Mouse (Mus musculus): Measurements from ENCODE around the gene 9130213A22Rik. TPM values are rescaled to one million over a fixed set of nuclear protein-coding genes. Genes with fewer than 3 reads are reported as not detected.

Gene 9130213A22Rik
- polyA plus RNA-seq (2012; rRNA removed) = 0.60 and 0.64 TPM in 2 replicates

DNA sequence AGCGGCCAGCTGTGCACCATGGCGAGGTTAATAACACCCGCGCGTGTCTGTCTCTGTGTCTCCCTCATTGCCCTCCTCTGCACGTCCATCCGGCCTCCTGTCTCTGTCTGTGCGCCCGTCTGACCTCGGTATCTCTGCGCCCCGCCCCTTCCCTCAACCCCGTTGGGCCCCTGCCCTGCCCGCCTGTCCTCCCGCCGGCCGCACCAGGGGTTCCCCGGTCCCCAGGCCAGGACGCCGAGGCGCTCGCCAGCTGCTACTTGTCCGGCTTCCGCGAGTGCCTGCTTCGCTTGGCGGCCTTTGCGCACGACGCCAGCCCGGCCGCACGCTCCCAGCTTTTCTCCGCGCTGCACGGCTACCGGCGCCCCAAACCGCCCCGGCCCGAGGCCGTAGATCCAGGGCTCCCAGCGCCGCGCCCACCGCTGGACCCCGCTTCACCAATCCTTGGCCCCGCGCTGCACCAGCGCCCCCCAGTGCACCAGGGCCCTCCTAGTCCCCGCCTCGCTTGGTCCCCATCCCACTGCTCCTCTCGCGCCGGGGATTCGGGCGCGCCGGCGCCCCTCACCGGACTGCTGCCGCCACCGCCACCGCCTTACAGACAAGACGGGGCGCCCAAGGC lies at the start of gene 9130213A22Rik:
TSS of gene 9130213A22Rik (minus strand) at position 254 of the 616 bp plus-strand sequence.

DNA sequence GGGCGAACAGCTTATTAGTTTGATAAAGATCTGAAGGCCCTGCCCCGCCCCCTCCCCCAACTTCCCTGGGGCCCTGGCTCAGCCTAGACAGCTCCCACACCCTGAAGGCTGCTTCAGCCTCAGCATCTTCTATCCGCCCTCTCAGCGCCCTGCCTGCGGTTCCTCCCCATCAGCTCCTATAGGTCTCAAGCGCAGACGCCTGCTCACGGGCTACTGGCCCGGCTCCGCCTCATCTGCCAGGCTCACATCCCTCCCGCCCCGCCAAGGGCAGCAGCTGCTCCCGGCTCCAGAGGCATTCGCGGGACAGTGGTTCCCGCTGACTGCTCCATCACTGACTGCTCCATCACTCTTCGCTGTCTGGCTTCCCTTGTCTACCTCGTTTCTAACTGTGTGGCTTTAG lies 34.4 kb upstream of the 9130213A22Rik start, which contains the start of gene Alox12b:
TSS of gene Alox12b (plus strand) at position 190 of the 400 bp plus-strand sequence.

DNA sequence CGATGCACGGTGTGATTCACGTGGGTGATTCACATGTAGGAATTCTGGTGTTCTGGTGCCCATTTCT lies 3.3 kb upstream of the 9130213A22Rik start, which contains the start of gene Aloxe3:
TSS of gene Aloxe3 (plus strand) at position 45 of the 67 bp plus-strand sequence.

DNA sequence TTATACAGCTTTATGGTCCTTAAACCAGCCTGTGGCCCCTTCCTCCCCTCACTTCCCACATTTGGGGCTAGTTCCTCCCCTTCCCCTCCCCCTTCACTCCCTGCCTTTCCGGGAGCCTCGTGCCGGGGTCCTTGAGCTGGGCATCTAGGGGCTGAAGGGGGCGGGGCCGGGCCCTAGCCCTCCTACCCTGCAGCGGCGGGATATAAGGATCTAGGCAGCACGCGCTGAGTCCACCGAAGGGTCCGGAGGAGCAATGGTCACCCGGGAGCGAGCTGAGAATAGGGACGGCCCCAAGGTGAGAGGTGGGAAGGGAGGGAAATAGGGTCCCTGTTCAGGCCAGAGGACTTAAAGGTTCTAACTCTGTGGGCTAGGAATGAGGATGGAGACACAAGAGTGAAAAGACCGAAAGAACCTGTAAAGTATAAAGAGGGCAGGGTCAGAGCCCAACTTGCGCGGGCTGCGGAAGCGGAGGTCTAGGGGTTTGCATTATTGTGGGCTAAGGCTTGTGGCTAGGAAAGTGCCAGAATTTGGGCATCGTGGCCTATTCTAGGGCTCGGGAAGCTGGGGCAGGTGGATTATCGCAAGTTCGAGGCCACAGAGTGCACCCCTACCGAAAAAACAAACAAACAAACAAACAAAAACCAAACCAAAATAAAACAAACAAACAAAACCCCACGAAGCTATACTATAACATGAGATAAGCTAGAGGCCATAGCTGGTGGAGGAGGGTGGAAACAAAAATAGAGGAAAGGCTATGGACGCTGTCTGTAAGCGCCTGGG lies 2.0 kb downstream of the 9130213A22Rik start, which contains the start of gene Hes7:
TSS of gene Hes7 (plus strand) at position 184 of the 780 bp plus-strand sequence.

DNA sequence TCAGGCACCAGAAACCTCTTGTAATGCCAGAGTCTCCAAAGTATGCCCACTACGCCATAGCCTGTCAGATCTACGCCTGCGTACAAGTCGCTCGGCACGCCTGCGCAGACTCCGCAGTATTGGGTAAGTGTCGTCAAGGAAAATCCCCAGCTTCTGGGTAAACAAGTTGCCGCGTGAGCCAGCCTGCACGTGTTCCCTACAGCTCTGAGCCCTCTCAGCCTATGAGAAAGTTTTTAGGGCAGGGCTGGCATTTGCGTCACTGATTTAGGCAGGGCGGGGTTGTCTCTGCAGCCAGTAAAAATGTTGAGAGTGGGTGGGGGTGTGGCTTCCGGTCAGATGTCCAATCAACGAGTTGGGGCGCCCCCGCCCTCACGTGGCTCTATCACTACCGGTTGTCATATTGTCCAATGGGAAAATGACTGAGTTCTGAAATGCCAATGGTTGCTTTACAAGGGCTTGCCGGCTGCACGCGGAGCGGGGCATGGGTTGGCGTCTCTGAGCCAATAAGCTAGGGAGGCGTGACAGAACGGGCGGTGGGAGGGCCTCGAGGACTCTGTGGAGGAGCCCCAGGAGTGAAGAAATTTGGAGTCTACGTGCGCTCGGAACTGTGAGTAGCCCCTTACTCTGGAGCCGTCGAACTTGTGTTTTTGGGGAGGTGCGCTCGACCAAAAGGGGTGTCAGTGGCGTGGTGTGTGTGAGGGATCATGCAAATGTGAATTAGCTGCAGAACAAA lies 27.5 kb downstream of the 9130213A22Rik start, which contains the start of gene Per1:
TSS of gene Per1 (plus strand) at position 521 of the 733 bp plus-strand sequence.

DNA sequence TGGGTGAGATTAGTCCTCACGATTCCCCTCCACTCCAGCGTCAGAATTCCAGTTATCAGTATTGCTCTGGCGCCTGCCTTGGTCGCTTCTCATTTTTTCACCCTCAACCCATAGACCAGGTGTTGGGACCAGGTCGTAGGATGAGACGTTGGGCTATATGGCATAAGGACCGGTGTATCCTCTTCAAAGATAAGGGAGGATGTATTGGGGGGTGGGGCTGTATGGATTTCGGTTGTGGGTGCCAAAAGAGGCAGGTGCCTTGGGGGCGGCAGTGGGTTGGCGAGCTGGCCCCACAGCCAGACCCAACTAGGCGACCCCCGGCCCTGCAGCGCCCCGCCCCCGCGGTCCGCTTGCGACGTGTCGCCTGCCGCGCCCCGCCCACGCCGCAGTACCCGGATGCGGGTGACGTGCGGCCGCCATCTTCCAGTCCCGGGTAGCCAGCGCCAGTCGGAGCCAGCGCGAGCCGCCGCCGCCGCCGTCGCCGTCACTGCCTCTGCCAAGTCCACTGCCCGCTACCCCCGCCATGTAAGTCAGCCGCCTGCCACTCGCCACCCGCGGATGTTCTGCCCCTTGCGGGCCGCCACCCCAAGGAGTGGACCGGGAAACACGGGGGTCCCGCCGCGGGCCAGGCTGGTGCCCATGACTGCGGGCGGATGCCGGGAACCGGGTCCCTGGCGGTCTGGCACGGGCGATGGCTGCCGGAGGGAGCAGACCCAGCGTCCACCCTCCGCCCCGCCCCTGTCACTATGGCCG lies 34.1 kb downstream of the 9130213A22Rik start, which contains the start of gene Vamp2:
TSS of gene Vamp2 (plus strand) at position 388 of the 753 bp plus-strand sequence.

DNA sequence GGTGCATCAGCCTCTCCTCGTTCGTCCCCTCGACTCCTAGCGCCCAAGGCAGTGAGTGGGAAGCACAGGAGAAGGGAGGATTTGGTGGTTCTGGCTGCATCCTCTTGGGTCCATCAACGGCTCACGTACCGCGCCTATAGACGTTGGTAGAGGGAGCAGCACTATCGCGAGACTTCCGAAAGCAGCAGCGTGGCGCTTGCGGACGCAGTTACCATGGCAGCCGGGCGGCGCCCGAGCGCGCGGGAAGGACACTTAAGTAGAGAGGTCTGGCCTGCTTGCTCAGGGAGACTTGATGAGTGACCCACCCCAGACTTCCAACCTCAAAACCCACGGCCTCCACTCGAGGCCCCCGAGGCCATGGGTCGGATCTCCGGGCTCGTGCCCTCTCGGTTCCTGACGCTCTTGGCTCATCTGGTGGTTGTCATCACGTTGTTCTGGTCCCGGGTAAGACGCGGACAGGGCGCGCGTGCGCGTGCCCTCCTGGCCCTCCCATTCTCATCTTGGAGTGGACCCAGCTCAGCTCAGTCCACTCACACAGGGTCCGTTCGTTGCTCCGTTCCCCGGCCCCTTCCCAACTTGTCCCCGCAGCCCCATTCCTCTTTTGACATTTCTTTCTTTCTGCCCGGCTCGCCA lies 51.7 kb downstream of the 9130213A22Rik start, which contains the start of gene Tmem107:
TSS of gene Tmem107 (plus strand) at position 217 of the 633 bp plus-strand sequence.

Other genes starting within 250 kb of the 9130213A22Rik start
- gene Rnf222, start 234.0 kb downstream of the 9130213A22Rik start, polyA plus RNA-seq (2012; rRNA removed) = not detected in 2 replicates
- 462 and 604 TPM in 2 replicates for gene Rpl26, start 221.0 kb downstream of the 9130213A22Rik start, polyA plus RNA-seq (2012; rRNA removed)
- not detected in 2 replicates for gene Odf4, start 195.5 kb downstream of the 9130213A22Rik start, polyA plus RNA-seq (2012; rRNA removed)
- gene Arhgef15, start 165.1 kb downstream of the 9130213A22Rik start, polyA plus RNA-seq (2012; rRNA removed) = 14.3 and 24.5 TPM in 2 replicates
- gene Slc25a35, start 154.5 kb downstream of the 9130213A22Rik start, polyA plus RNA-seq (2012; rRNA removed) = 81.4 and 94.7 TPM in 2 replicates
- gene Rangrf, start 147.4 kb downstream of the 9130213A22Rik start, polyA plus RNA-seq (2012; rRNA removed) = 48.9 and 61.1 TPM in 2 replicates
- gene Pfas, start 114.1 kb downstream of the 9130213A22Rik start, polyA plus RNA-seq (2012; rRNA removed) = 12.3 and 13.5 TPM in 2 replicates
- gene Ctc1, start 106.7 kb downstream of the 9130213A22Rik start, polyA plus RNA-seq (2012; rRNA removed) = 30.8 and 33.6 TPM in 2 replicates
- gene Aurkb, start 76.9 kb downstream of the 9130213A22Rik start, polyA plus RNA-seq (2012; rRNA removed) = 44.7 and 44.9 TPM in 2 replicates
- 34.7 and 36.8 TPM in 2 replicates for gene Borcs6, start 62.9 kb downstream of the 9130213A22Rik start, polyA plus RNA-seq (2012; rRNA removed)
- 33.1 and 44.6 TPM in 2 replicates for gene Tmem107, start 51.8 kb downstream of the 9130213A22Rik start, polyA plus RNA-seq (2012; rRNA removed)
- gene Vamp2, start 34.1 kb downstream of the 9130213A22Rik start, polyA plus RNA-seq (2012; rRNA removed) = 93.8 and 112 TPM in 2 replicates
- gene Per1, start 27.4 kb downstream of the 9130213A22Rik start, polyA plus RNA-seq (2012; rRNA removed) = 16.4 and 21.2 TPM in 2 replicates
- gene Hes7, start 2.2 kb downstream of the 9130213A22Rik start, polyA plus RNA-seq (2012; rRNA removed) = 0.70 and 1.1 TPM in 2 replicates
- 0.15 and 0.42 TPM in 2 replicates for gene Aloxe3, start 3.3 kb upstream of the 9130213A22Rik start, polyA plus RNA-seq (2012; rRNA removed)
- gene Alox12b, start 34.4 kb upstream of the 9130213A22Rik start, polyA plus RNA-seq (2012; rRNA removed) = 0.07 TPM in 1 of 2 replicates, not detected in the other
- gene Alox8, start 75.3 kb upstream of the 9130213A22Rik start, polyA plus RNA-seq (2012; rRNA removed) = 0.05 TPM in 1 of 2 replicates, not detected in the other
- not detected in 2 replicates for gene Gucy2e, start 114.4 kb upstream of the 9130213A22Rik start, polyA plus RNA-seq (2012; rRNA removed)
- 8.3 and 8.5 TPM in 2 replicates for gene Cntrob, start 201.2 kb upstream of the 9130213A22Rik start, polyA plus RNA-seq (2012; rRNA removed)
- gene Trappc1, start 201.4 kb upstream of the 9130213A22Rik start, polyA plus RNA-seq (2012; rRNA removed) = 27.2 and 27.3 TPM in 2 replicates
- gene Kcnab3, start 203.7 kb upstream of the 9130213A22Rik start, polyA plus RNA-seq (2012; rRNA removed) = 1.3 TPM in 2 replicates
- gene Rnf227, start 217.9 kb upstream of the 9130213A22Rik start, polyA plus RNA-seq (2012; rRNA removed) = 1.2 and 1.4 TPM in 2 replicates
- gene Chd3, start 246.8 kb upstream of the 9130213A22Rik start, polyA plus RNA-seq (2012; rRNA removed) = 101 and 103 TPM in 2 replicates